Mouse (Mus musculus): Measurements from ENCODE around the gene Bdp1.

DNA sequence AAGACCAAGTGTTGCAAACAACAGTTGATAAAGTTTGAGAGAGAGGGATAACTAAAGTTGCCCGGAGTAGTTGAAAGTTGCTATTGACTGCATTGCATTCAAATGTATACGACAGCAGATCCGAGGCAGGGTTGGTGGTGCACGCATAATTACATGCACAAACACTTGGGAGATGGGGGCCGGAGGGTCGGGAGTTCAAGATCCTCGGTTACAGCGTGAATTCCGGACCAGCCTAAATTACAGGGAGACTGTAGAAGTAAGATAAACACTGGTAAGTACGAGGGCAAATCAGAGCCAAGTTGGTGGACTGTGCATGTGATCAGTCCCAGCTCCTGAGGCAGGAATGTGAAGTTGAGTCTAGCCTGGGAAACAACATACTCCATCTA, 21.4 kb upstream of the Bdp1 start:
- no peak for TF ChIP-seq CTCF (IDR thresholded peaks at IDR 0.05; ENCODE audit: control insufficient read depth, insufficient read depth, low read length)
- TF ChIP-seq POLR2A (IDR thresholded peaks at IDR 0.05; ENCODE audit: borderline replicate concordance, control insufficient read depth, low read depth, low read length), result no peak
